Mouse (Mus musculus) gastrocnemius, adult 2 months (tissue): ENCODE measurements around the gene Klf4. TPM values are rescaled to one million over a fixed set of nuclear protein-coding genes. Genes with fewer than 3 reads are reported as not detected.

ENCODE experiments used
- DNase-seq: peaks from one replicate; pipeline ENCODE4 v3.0.0; 2022
- H3K27ac ChIP-seq: fragments of 200-600 bp; 2 replicates; pipeline ENCODE4 v1.8.1; 2022; ENCODE audit warnings: mild to moderate bottlenecking
- H3K4me3 ChIP-seq: fragments of 200-600 bp; 2 replicates; pipeline ENCODE4 v1.8.1; 2022; ENCODE audit warnings: mild to moderate bottlenecking, moderate library complexity
- CTCF ChIP-seq: fragments of 200-600 bp; IDR thresholded peaks from 2 replicates; pipeline ENCODE4 v1.8.1; 2022; ENCODE audit warnings: antibody characterized with exemption, mild to moderate bottlenecking, moderate library complexity
- intact Hi-C: fragments of 180-260 bp; cut with DNase I; formaldehyde crosslinking; loops from one replicate; pipeline ENCODE4 v1.15.1; 2025
- total RNA-seq, 2 experiments: library from RNA; stranded (reverse); gene quantifications; 2 replicates each; pipeline ENCODE4 v1.2.3; 2021

Gene Klf4
- total RNA-seq, 2 experiments from 2014 or later, result 8.4 to 40.0 TPM

- peak; percentile 89 for DNase-seq
- H3K4me3 ChIP-seq, result peak overlapping the region; percentile 72
- TF ChIP-seq CTCF, result peak; percentile 99
- intact Hi-C loops, result loop anchor here (1.0 to 5.0 kb wide), 5 partner anchors 598 to 1171 kb away; no protein-coding TSS in a partner anchor
- peak overlapping the region; percentile 89 for H3K27ac ChIP-seq
These were observed 17.5 kb downstream of the Klf4 start for GRCm38 (mm10) chr4:55514733-55515176.

DNA sequence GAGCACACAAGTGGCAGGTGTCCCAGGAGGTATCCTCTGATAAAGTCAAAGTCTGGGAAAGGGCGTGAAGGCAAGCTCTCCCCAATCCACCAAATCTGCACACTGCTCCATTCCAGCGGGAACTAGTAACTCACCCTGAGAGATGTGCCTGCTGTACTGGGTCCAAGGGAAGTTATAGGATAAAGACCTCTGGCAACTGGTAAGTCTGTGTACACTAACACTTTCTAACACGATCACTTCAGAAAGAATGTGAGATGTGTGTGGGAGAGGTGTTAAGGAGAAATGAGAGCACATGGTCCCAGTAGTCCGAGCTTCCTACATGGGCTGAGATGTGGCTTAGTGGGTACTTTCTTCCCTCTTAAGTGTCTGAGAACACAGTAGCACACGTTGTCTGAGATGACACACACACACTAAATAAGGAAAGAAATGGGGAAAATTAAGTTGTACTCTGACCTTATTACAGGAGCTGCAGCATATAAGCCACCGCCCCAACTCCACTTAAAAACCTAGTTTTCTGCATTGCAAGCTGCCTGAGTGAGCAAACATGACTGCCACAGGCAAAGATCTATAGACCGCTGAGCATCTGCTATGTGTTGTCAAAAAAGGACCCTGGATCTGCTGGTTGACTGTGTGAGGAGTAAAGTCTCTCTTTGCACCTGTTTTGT is 18.5 kb downstream of the Klf4 start:
- no peak for DNase-seq
- intact Hi-C loops, result loop anchor here (1.0 to 2.0 kb wide), 3 partner anchors 709 to 979 kb away; no protein-coding TSS in a partner anchor
- H3K4me3 ChIP-seq, result no peak overlapping the region
- no peak for TF ChIP-seq CTCF
- no peak overlapping the region for H3K27ac ChIP-seq

DNA sequence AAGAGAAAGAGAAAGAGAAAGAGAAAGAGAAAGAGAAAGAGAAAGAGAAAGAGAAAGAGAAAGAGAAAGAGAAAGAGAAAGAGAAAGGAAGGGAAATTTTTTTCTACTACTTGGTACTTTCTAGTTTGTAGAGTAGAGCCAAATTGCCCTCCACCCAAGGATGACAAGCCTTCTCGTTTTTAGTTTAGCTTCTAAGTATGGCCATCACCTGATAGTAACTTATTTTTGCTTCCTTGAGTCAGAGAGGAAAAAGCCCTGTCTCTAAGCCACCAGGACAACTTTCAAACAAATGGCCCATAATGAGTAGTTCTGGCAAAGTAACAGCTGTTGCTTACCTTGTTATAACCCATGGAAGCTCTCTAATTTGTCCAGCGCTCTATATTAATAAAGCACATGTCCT is 20.9 kb downstream of the Klf4 start:
- Histone ChIP-seq H3K27ac (no peak overlapping the region), H3K4me3 (no peak overlapping the region)
- intact Hi-C loops, result no loop called here
- TF ChIP-seq CTCF, result no peak
- DNase-seq, result no peak

GRCm38 (mm10) chr4:55508712-55509111 is 23.6 kb downstream of the Klf4 start:
- no peak for DNase-seq
- Histone ChIP-seq H3K4me3 (no peak overlapping the region), H3K27ac (no peak overlapping the region)
- intact Hi-C loops, result no loop called here
- TF ChIP-seq CTCF, result no peak

DNA sequence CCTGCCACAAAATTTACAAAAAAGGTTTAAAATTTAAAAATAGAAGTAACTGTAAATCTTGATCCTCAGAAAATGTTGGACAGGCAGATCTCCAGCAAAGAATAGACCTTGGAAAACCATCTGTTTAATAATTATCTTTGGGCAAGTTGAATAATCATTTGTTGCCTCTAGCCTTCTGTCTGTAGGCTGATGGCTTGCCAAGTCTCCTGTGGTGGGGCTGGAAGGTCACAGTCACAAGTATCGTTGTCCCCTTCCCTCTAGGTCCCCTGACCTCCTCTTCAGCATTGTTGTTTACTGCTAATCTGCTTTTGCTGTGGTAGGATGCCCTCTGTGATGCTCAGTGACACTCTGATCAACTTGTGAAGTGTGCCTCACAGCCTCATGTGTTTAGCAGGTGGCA is 33.6 kb downstream of the Klf4 start:
- no peak for DNase-seq
- intact Hi-C loops, result no loop called here
- Histone ChIP-seq H3K4me3 (no peak overlapping the region), H3K27ac (no peak overlapping the region)
- no peak for TF ChIP-seq CTCF

GRCm38 (mm10) chr4:55496416-55496815 is 35.9 kb downstream of the Klf4 start:
- no peak overlapping the region for H3K27ac ChIP-seq
- no peak for TF ChIP-seq CTCF
- H3K4me3 ChIP-seq, result no peak overlapping the region
- intact Hi-C loops, result no loop called here
- DNase-seq, result no peak

- H3K4me3 ChIP-seq, result no peak overlapping the region
- H3K27ac ChIP-seq, result no peak overlapping the region
- intact Hi-C loops, result no loop called here
- no peak for TF ChIP-seq CTCF
- DNase-seq, result no peak
These were observed 39.0 kb downstream of the Klf4 start for GRCm38 (mm10) chr4:55493261-55493660.

- no peak for TF ChIP-seq CTCF
- no peak overlapping the region for H3K27ac ChIP-seq
- intact Hi-C loops, result no loop called here
- H3K4me3 ChIP-seq, result no peak overlapping the region
- DNase-seq, result no peak
These were observed 42.9 kb downstream of the Klf4 start for GRCm38 (mm10) chr4:55489328-55489727.

- no peak for TF ChIP-seq CTCF
- Histone ChIP-seq H3K4me3 (no peak overlapping the region), H3K27ac (no peak overlapping the region)
- no peak for DNase-seq
- intact Hi-C loops, result no loop called here
These were observed 43.7 kb downstream of the Klf4 start for GRCm38 (mm10) chr4:55488604-55489003.

- intact Hi-C loops, result no loop called here
- DNase-seq, result peak; percentile 77
- H3K27ac ChIP-seq, result no peak overlapping the region
- peak; percentile 93 for TF ChIP-seq CTCF
- H3K4me3 ChIP-seq, result peak overlapping the region; percentile 45
These were observed 51.9 kb downstream of the Klf4 start for GRCm38 (mm10) chr4:55480322-55480767.

DNA sequence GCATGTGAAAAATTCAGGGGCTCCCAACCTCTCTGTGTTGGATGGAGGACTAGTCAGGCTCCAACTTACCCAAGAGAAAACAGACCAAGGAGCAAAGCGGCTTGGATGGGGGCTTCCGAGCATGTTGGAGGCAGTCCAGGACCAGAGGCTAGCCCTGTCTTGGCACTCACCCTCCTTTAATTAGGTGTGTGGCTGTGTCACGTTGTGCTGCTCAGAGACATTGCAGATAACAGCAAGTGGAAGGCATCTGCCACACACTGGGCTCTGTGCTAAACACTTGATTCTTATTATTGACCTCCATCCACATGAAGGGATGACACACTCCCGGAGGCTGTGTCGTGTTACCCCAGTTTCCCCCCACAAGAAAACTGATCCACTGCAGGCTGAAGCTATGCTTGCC is 53.9 kb downstream of the Klf4 start:
- no peak for TF ChIP-seq CTCF
- intact Hi-C loops, result no loop called here
- no peak overlapping the region for H3K4me3 ChIP-seq
- H3K27ac ChIP-seq, result no peak overlapping the region
- no peak for DNase-seq

DNA sequence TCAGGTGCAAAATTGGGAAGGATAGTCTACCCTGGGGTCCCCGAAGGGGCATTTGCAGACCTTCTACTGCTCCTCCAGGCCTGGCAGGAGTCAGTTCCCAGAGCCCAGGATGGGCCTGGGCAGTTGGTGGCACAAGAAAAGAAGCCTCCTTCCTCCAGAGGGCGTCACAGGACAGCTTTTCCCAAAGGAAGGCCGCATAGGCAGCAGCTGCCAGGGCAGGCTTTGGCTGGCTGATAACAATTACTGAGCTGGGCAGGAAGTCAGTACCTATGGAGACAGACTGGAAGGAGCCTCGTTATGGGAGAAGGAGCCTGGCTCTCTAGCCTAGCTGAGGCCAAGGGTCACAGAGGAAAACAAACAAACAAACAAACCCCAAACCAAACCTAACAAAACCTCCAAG is 54.3 kb downstream of the Klf4 start:
- intact Hi-C loops, result no loop called here
- no peak overlapping the region for H3K27ac ChIP-seq
- TF ChIP-seq CTCF, result peak; percentile 42
- no peak overlapping the region for H3K4me3 ChIP-seq
- DNase-seq, result peak; percentile 33

GRCm38 (mm10) chr4:55477210-55477759 is 55.0 kb downstream of the Klf4 start:
- no peak for TF ChIP-seq CTCF
- H3K4me3 ChIP-seq, result no peak overlapping the region
- H3K27ac ChIP-seq, result no peak overlapping the region
- DNase-seq, result no peak
- intact Hi-C loops, result no loop called here

Other genes starting within 250 kb of the Klf4 start
- gene Rad23b, start 182.4 kb downstream of the Klf4 start, total RNA-seq, result 100 to 1,000 TPM; 112 to 134 TPM